Mouse (Mus musculus) liver, postnatal 0 days (tissue): Measurements from ENCODE around the gene Sema5a.

Experiments
- CTCF ChIP-seq: sonication (generic); IDR thresholded peaks from 2 replicates; pipeline ENCODE4 v1.5.1; 2016; ENCODE audit warnings: antibody characterized with exemption, low read depth
- EP300 ChIP-seq: IDR thresholded peaks from 2 replicates; pipeline ENCODE4 v1.6.1; 2016; ENCODE audit warnings: antibody characterized with exemption, low read depth, mild to moderate bottlenecking

DNA sequence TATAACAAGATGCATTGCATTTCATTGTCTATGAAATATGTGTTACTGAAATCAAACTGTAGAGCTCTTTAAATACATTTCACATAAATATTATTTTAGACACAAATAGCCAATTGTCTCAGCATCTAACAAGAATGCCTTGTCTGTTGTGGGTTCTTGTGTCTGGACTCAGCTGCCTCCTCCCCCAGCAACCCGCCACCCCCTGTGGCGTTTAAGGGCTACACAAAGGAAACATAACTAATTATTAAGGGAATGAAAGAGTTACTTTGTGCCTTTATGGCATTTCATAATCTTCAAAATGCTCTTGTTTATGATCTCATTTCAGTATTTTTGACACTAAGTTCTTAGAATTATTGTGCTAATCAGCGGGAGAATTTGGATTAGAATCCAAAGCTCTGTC is 298.6 kb downstream of the Sema5a start:
- TF ChIP-seq CTCF (no peak), EP300 (no peak)
